Mouse (Mus musculus) layer of hippocampus, adult 2 months (tissue): ENCODE measurements around the gene Ldlrap1. TPM values are rescaled to one million over a fixed set of nuclear protein-coding genes. Genes with fewer than 3 reads are reported as not detected.

Experiments
- DNase-seq, 2 experiments: peaks; one replicate each; pipeline ENCODE4 v3.0.0; 2022; ENCODE audit warnings: low spot score in 2 of 2
- H3K27ac ChIP-seq: fragments of 200-600 bp; 2 replicates; pipeline ENCODE4 v1.8.1; 2022
- H3K4me3 ChIP-seq: fragments of 200-600 bp; 2 replicates; pipeline ENCODE4 v1.8.1; 2022; ENCODE audit warnings: mild to moderate bottlenecking
- CTCF ChIP-seq: fragments of 200-600 bp; conservative IDR thresholded peaks from 2 replicates; pipeline ENCODE4 v1.8.1; 2022; ENCODE audit warnings: antibody characterized with exemption, mild to moderate bottlenecking, moderate library complexity
- total RNA-seq, 2 experiments: library from RNA; stranded (reverse); gene quantifications; 2 replicates each; pipeline ENCODE4 v1.2.3; 2021

The Ldlrap1 gene
- total RNA-seq, 2 experiments from 2014 or later, result 2.0 to 3.0 TPM

GRCm38 (mm10) chr4:134737365-134737910, 30.4 kb downstream of the Ldlrap1 start:
- no peak for TF ChIP-seq CTCF
- Histone ChIP-seq H3K4me3 (no peak overlapping the region), H3K27ac (no peak overlapping the region)
- DNase-seq, result no peak

- no peak overlapping the region for H3K4me3 ChIP-seq
- DNase-seq, result no peak
- H3K27ac ChIP-seq, result peak overlapping the region; percentile 67; the same call in 1 of the 2 replicates
- TF ChIP-seq CTCF, result no peak
These were observed 31.7 kb downstream of the Ldlrap1 start for GRCm38 (mm10) chr4:134736147-134736546.

DNA sequence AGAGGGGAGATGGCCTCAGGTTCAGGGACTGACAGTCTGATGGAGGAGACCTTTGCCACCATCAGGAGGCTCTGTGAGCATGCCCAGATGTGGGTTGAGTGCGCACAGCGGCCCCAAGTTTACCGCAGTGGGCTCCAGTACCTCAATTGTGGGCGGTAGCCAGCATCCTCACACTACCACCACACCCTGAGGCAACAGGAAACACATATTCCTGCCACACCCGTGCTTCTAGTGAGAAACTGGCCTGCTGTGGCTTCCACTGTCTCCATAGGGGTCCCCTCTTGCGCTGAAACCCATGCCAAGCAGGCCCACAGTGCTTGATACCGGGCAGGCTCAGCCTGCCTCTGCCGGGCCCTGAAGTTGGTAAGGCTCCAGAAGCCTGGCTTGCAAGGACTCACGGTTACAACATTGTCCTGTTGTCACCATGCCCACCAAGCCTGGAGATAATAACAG, 33.2 kb downstream of the Ldlrap1 start:
- TF ChIP-seq CTCF, result no peak; the same call in 1 of the 2 replicates
- DNase-seq, result no peak
- Histone ChIP-seq H3K4me3 (no peak overlapping the region), H3K27ac (peak overlapping the region; percentile 61)

DNA sequence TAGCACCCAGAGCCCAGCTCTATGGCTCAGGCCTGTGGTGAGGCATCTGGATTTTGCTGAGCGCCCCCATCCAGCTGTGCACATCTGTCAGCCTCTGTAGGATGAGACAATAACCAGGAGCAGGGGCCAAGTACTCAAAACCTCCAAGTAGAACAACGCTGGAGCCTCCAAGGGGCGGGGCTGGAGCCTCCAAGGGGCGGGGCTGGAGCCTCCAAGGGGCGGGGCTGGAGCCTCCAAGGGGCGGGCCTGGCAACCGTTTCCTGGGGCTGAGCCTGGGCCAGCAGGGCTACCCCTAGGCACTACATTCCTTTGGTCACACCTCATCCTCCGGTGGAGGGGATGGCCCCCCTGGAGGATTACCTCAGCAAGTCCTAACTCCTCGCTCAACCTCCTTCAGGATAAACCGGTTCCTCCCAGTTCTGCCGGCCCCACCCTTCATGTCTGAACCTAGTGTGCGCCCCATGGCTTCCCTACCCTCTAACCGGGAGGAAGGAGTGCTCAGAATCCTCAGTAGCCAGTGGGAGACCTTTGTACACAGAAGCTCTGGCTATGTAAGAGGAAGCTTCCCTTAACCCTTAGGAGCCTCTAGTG, 33.7 kb downstream of the Ldlrap1 start:
- no peak for DNase-seq
- TF ChIP-seq CTCF, result no peak
- Histone ChIP-seq H3K27ac (peak overlapping the region; percentile 61), H3K4me3 (no peak overlapping the region)

DNA sequence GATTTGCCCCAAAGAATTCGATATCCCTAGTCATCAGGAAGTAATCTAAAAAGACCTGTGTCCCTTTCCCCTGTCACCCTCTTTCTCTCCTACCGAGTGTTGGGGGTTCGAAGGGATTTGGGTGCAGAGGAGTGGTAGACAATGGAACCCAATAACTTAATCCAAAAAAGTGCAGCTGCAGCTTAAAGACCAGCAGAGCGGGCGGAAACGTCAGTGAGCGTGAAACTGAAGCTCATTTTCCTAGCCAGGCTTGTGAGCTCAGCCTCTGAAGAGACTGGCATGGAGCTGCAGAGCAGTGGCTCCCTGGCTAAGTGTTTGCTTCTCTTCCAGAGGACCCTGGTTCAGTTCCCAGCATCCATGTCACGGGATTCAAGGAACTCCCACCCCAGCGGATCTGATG, 34.5 kb downstream of the Ldlrap1 start:
- TF ChIP-seq CTCF, result no peak
- DNase-seq, result no peak
- Histone ChIP-seq H3K27ac (no peak overlapping the region), H3K4me3 (no peak overlapping the region)

GRCm38 (mm10) chr4:134730106-134730505, 37.7 kb downstream of the Ldlrap1 start:
- Histone ChIP-seq H3K4me3 (no peak overlapping the region), H3K27ac (no peak overlapping the region)
- no peak for DNase-seq
- TF ChIP-seq CTCF, result no peak

DNA sequence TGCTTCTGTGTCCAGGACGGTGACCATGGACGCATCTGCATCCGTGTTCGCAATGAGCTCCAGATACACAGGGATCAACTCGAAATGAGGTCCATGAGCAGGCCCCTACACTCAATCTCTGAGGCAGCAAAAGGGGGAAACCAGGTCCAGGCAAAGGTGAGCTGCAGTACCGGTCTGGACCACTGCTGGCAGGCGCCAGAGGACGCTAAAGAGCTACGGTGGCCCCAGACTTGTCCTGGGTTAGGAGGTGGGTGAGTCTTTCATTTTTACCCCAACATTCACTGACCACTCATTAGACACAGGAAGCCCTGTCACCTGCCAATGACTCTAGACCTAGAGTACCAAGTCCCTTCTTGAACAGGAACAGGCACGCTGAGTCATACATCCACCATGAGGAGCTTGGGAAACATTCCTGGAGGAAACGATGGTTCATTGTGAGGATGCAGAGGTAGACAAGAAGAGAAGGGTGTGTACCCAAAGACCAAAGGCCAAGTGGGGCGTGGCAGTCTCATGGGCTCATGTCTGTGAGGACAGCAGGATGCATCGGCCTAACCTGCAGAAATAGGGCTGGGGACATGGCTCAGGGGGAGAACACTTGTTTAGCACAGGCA, 42.0 kb downstream of the Ldlrap1 start:
- DNase-seq, result no peak
- no peak overlapping the region for H3K27ac ChIP-seq
- peak; percentile 69 for TF ChIP-seq CTCF
- H3K4me3 ChIP-seq, result no peak overlapping the region

DNA sequence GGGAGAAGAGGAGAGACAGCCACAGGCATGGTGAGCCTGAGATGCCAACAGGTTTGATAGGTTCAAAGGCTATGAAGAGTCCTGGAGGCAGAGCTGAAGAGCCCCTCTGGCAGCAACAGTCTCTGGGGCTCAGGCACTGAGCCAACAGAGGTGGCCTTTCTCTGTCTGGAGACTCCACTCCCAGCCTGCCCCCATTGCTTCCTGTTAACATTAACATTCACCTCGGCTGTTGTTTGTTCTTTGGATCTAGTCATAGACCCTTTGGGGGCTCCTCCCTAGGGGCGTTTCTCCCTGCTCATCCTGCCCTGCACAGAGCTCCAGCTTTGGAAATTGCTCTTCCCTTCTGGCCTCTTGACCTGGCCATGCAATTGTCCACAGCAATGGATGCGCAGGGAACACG, 42.9 kb downstream of the Ldlrap1 start:
- H3K27ac ChIP-seq, result no peak overlapping the region
- TF ChIP-seq CTCF, result no peak
- no peak overlapping the region for H3K4me3 ChIP-seq
- no peak for DNase-seq

DNA sequence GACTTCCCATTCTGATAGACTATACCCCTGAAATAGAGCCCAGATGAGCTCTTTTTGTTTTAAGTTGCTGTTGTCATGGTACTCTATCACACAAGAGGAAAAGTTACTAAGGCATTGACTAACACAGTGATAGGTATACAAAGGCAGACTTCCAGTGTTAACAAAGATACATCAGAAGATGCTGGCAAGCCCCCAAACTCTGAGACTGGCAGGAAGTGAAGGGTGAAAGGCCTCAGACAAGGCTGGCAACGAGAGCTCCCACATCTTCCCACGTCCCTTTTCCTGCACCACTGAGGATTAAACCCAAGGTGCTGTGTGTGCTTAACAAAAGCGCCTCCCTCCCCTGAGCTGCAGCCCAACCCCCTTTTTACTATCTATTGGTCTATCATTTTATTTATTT, 44.6 kb downstream of the Ldlrap1 start:
- no peak for DNase-seq
- Histone ChIP-seq H3K27ac (no peak overlapping the region), H3K4me3 (no peak overlapping the region)
- no peak for TF ChIP-seq CTCF

DNA sequence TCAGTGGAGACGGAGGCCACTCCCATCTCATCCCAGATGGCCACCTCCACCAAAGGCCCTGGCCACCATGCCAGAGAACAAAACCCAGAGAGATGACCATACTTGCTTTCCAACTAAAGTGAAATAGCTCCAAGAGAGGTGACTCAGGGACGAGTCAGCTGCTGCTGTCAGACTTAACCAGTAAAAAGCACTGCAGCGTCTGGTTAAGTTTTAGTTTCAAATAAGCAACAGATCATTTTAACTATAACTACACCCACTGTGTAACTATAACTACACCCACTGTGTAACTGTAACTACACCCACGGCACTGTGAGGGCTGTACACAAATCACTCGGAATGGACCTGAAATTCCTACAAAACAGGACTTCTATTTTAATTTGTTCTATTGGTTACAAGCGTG, 46.7 kb downstream of the Ldlrap1 start:
- no peak overlapping the region for H3K4me3 ChIP-seq
- H3K27ac ChIP-seq, result no peak overlapping the region
- no peak for TF ChIP-seq CTCF
- DNase-seq, result no peak

GRCm38 (mm10) chr4:134720371-134720770, 47.5 kb downstream of the Ldlrap1 start:
- TF ChIP-seq CTCF, result no peak
- no peak overlapping the region for H3K4me3 ChIP-seq
- no peak for DNase-seq
- no peak overlapping the region for H3K27ac ChIP-seq

DNA sequence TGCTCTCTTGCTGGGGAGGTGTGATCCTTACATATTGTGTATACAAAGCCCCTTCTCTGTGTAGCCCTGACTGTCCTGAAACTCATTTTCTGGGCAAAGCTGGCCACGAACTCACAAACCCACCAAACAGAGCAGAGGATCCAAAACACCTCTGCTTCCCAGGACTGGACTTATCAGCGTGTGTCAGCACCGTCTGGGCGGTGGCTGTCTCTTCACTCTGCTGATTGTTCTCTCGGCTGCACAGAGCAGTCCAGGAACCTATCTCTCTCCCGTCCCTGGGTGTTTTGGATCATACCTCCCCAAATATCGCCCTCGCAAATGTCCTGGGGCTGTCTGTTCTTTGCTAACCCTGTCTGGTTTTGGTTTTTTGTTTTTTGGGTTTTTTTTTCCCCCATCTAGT, 48.3 kb downstream of the Ldlrap1 start:
- no peak overlapping the region for H3K4me3 ChIP-seq
- no peak for DNase-seq
- H3K27ac ChIP-seq, result no peak overlapping the region
- no peak for TF ChIP-seq CTCF

GRCm38 (mm10) chr4:134713937-134714336, 53.9 kb downstream of the Ldlrap1 start:
- H3K4me3 ChIP-seq, result peak overlapping the region; percentile 13; the same call in 1 of the 2 replicates
- peak; percentile 65 to 87 for DNase-seq
- peak; percentile 88 for TF ChIP-seq CTCF
- peak overlapping the region; percentile 43; the same call in 1 of the 2 replicates for H3K27ac ChIP-seq

DNA sequence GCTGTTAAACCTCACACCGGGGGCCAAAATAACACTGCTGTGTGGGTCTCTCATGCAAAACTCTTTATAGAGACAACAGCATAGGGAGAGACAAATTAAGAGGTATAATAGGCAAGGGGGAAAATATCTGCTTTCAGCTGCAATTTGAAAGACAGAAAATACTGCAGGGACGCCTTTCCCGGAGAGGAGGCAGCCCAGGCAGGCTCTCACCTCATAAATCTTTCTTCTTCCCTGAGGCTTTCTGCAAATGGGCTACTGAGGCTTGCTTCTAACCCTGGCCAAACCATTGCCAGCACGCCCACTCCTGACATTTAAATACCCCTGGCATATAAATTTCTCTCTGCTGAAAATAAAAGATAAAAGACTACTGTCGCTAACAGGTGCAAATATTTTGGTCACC, 62.5 kb downstream of the Ldlrap1 start:
- H3K27ac ChIP-seq, result no peak overlapping the region
- no peak overlapping the region for H3K4me3 ChIP-seq
- no peak for DNase-seq
- no peak for TF ChIP-seq CTCF
